Mouse (Mus musculus) liver, embryonic 12.5 days (tissue): Measurements from ENCODE around the gene Tmem56. TPM values are rescaled to one million over a fixed set of nuclear protein-coding genes. Genes with fewer than 3 reads are reported as not detected.
A peak's percentile ranks its signal among the peaks of the same experiment; 100 is the strongest.

Experiments used
- ATAC-seq: fragments of 200-750 bp; cut with Nextera tagmentation; 2 replicates; pipeline ENCODE4 v1.8.0; 2017; ENCODE audit warnings: moderate number of reproducible peaks, mild to moderate bottlenecking, moderate library complexity
- H3K27ac ChIP-seq: fragments of 300-500 bp; sonication (generic); 2 replicates; pipeline ENCODE4 v1.5.1; 2016; ENCODE audit warnings: mild to moderate bottlenecking
- H3K27me3 ChIP-seq: fragments of 300-500 bp; sonication (generic); replicated peaks from 2 replicates; pipeline ENCODE4 v1.6.1; 2016; ENCODE audit warnings: mild to moderate bottlenecking, moderate library complexity
- H3K36me3 ChIP-seq: fragments of 300-500 bp; sonication (generic); 2 replicates; pipeline ENCODE4 v1.6.1; 2016; ENCODE audit warnings: mild to moderate bottlenecking, moderate library complexity
- H3K4me1 ChIP-seq: fragments of 300-500 bp; sonication (generic); 2 replicates; pipeline ENCODE4 v1.6.1; 2016
- H3K4me2 ChIP-seq: fragments of 300-500 bp; sonication (generic); 2 replicates; pipeline ENCODE4 v1.6.1; 2016; ENCODE audit warnings: mild to moderate bottlenecking, moderate library complexity
- H3K4me3 ChIP-seq: fragments of 300-500 bp; sonication (generic); 2 replicates; pipeline ENCODE4 v1.5.1; 2016; ENCODE audit warnings: mild to moderate bottlenecking, moderate library complexity
- H3K9ac ChIP-seq: fragments of 300-500 bp; sonication (generic); 2 replicates; pipeline ENCODE4 v1.6.1; 2016; ENCODE audit warnings: mild to moderate bottlenecking, moderate library complexity
- H3K9me3 ChIP-seq: fragments of 300-500 bp; sonication (generic); replicated peaks from 2 replicates; pipeline ENCODE4 v1.6.1; 2016; ENCODE audit warnings: mild to moderate bottlenecking, moderate library complexity
- WGBS: fragments of 180-500 bp; shearing (Covaris S2); methylation state at CpG from one replicate; pipeline ENCODE4 v1.1.7; 2016; ENCODE audit not compliant: insufficient replicate concordance; 5-methylcytosine and 5-hydroxymethylcytosine counted together
- polyA plus RNA-seq: library from polyadenylated mRNA; unstranded; fragments of >200 nt; fragmentation: Nextera tagmentation; extraction: Ambion mirVana; gene quantifications from 2 replicates; pipeline ENCODE4 v1.2.1, GENCODE M21; 2016

Tmem56 gene
- polyA plus RNA-seq, 1 experiment from 2014 or later: 29.8 TPM

- 74% methylated on average over 1 of the region's 1 CpGs for WGBS
- ATAC-seq: no peak
- Histone ChIP-seq H3K36me3 (no peaks in the 10 kb centered on the region), H3K27me3 (no peaks in the 10 kb centered on the region), H3K9ac (no peak overlapping the region), H3K27ac (no peak overlapping the region), H3K9me3 (no peaks in the 10 kb centered on the region), H3K4me2 (no peak overlapping the region), H3K4me3 (no peak overlapping the region), H3K4me1 (peaks cover 28% of the 10 kb centered on the region)
Observed at GRCm38 (mm10) chr3:121176011-121176410, 106.9 kb downstream of the Tmem56 start.

- 35% methylated on average over 9 of the region's 9 CpGs for WGBS
- Histone ChIP-seq H3K27ac (no peak overlapping the region), H3K4me3 (no peak overlapping the region), H3K9me3 (no peaks in the 10 kb centered on the region), H3K4me2 (no peak overlapping the region), H3K27me3 (no peaks in the 10 kb centered on the region), H3K36me3 (no peaks in the 10 kb centered on the region), H3K9ac (no peak overlapping the region), H3K4me1 (peaks cover 45% of the 10 kb centered on the region)
- no peak for ATAC-seq
Observed at GRCm38 (mm10) chr3:121174248-121174945, 108.5 kb downstream of the Tmem56 start.

GRCm38 (mm10) chr3:121172718-121173117, 110.2 kb downstream of the Tmem56 start:
- H3K36me3 ChIP-seq: no peaks in the 10 kb centered on the region

GRCm38 (mm10) chr3:121171872-121172265, 111.0 kb downstream of the Tmem56 start:
- Histone ChIP-seq H3K9ac (peak overlapping the region; percentile 81), H3K4me1 (peaks cover 47% of the 10 kb centered on the region), H3K36me3 (peaks cover 2% of the 10 kb centered on the region; the same call in 1 of the 2 replicates), H3K4me3 (peak overlapping the region; percentile 68), H3K27ac (peak overlapping the region; percentile 79), H3K9me3 (no peaks in the 10 kb centered on the region), H3K27me3 (no peaks in the 10 kb centered on the region), H3K4me2 (peak overlapping the region; percentile 91)
- WGBS: 28% methylated on average over 6 of the region's 6 CpGs
- no peak; the same call in 1 of the 2 replicates for ATAC-seq

More at GRCm38 (mm10) chr3:121172718-121173117, 110.2 kb downstream of the Tmem56 start:
- H3K27ac ChIP-seq: peak overlapping the region; percentile 79; the same call in 1 of the 2 replicates
- H3K4me2 ChIP-seq: no peak overlapping the region
- no peaks in the 10 kb centered on the region for H3K9me3 ChIP-seq
- no peak overlapping the region for H3K9ac ChIP-seq
- H3K27me3 ChIP-seq: no peaks in the 10 kb centered on the region
- H3K4me1 ChIP-seq: peaks cover 47% of the 10 kb centered on the region
- 79% methylated on average over 2 of the region's 2 CpGs for WGBS
- ATAC-seq: no peak
- H3K4me3 ChIP-seq: no peak overlapping the region

- H3K9me3 ChIP-seq: 0 out of 2 replicates have a peak, but pooled peaks cover 4% of the 10 kb centered on the region
- H3K4me3 ChIP-seq: peak within 1 kb of the TSS; percentile 68
- H3K9ac ChIP-seq: peak within 1 kb of the TSS; percentile 81
- H3K4me1 ChIP-seq: peaks cover 47% of the 10 kb centered on the region
- peak within 1 kb of the TSS; percentile 79 for H3K27ac ChIP-seq
- peaks cover 6% of the 10 kb centered on the region; the same call in 1 of the 2 replicates for H3K36me3 ChIP-seq
- no peaks in the 10 kb centered on the region for H3K27me3 ChIP-seq
- WGBS: under 1% methylated on average over 40 of the region's 40 CpGs
- ATAC-seq: peak; percentile 93
- peak within 1 kb of the TSS; percentile 91 for H3K4me2 ChIP-seq
Observed at GRCm38 (mm10) chr3:121171243-121171871, 111.5 kb downstream of the Tmem56 start, which contains the start of gene Rwdd3. Gene Rwdd3, minus strand, starts transcription at chr3:121171695.

- Histone ChIP-seq H3K9me3 (0 out of 2 replicates have a peak, but pooled peaks cover 4% of the 10 kb centered on the region), H3K27me3 (no peaks in the 10 kb centered on the region), H3K27ac (0 out of 2 replicates have a peak overlapping the region, but pooled peaks have one; percentile 10), H3K36me3 (peaks cover 6% of the 10 kb centered on the region; the same call in 1 of the 2 replicates), H3K4me1 (peaks cover 47% of the 10 kb centered on the region), H3K4me3 (peak overlapping the region; percentile 68), H3K9ac (peak overlapping the region; percentile 81), H3K4me2 (peak overlapping the region; percentile 91)
- 40% methylated on average over 7 of the region's 7 CpGs for WGBS
- ATAC-seq: no peak
Observed at GRCm38 (mm10) chr3:121170631-121171030, 112.3 kb downstream of the Tmem56 start.

- 0 out of 2 replicates have a peak, but pooled peaks cover 4% of the 10 kb centered on the region for H3K9me3 ChIP-seq
- peak overlapping the region; percentile 26 for H3K4me2 ChIP-seq
- H3K27ac ChIP-seq: no peak overlapping the region
- peaks cover 38% of the 10 kb centered on the region for H3K4me1 ChIP-seq
- H3K27me3 ChIP-seq: no peaks in the 10 kb centered on the region
- no peak overlapping the region for H3K4me3 ChIP-seq
- H3K36me3 ChIP-seq: peaks cover 6% of the 10 kb centered on the region; the same call in 1 of the 2 replicates
- 39% methylated on average over 15 of the region's 15 CpGs for WGBS
- no peak overlapping the region for H3K9ac ChIP-seq
- ATAC-seq: peak; percentile 27; the same call in 1 of the 2 replicates
Observed at GRCm38 (mm10) chr3:121169092-121169942, 113.6 kb downstream of the Tmem56 start.

GRCm38 (mm10) chr3:121168581-121168980, 114.3 kb downstream of the Tmem56 start:
- Histone ChIP-seq H3K4me2 (no peak overlapping the region), H3K36me3 (peaks cover 6% of the 10 kb centered on the region; the same call in 1 of the 2 replicates), H3K9ac (no peak overlapping the region), H3K27me3 (no peaks in the 10 kb centered on the region), H3K27ac (no peak overlapping the region), H3K9me3 (0 out of 2 replicates have a peak, but pooled peaks cover 4% of the 10 kb centered on the region), H3K4me3 (no peak overlapping the region), H3K4me1 (peaks cover 37% of the 10 kb centered on the region)
- WGBS: 83% methylated on average over 8 of the region's 8 CpGs
- no peak for ATAC-seq

GRCm38 (mm10) chr3:121163271-121163819, 119.6 kb downstream of the Tmem56 start:
- Histone ChIP-seq H3K4me1 (peaks cover 10% of the 10 kb centered on the region), H3K36me3 (peaks cover 6% of the 10 kb centered on the region; the same call in 1 of the 2 replicates), H3K9me3 (0 out of 2 replicates have a peak, but pooled peaks cover 4% of the 10 kb centered on the region), H3K27ac (no peak overlapping the region), H3K27me3 (no peaks in the 10 kb centered on the region), H3K9ac (no peak overlapping the region), H3K4me3 (no peak overlapping the region), H3K4me2 (peak overlapping the region; percentile 35)
- WGBS: 33% methylated on average over 7 of the region's 7 CpGs
- peak; percentile 58; the same call in 1 of the 2 replicates for ATAC-seq

- H3K4me3 ChIP-seq: no peak overlapping the region
- WGBS: 31% methylated on average over 2 of the region's 2 CpGs
- no peaks in the 10 kb centered on the region for H3K27me3 ChIP-seq
- peaks cover 3% of the 10 kb centered on the region; the same call in 1 of the 2 replicates for H3K36me3 ChIP-seq
- ATAC-seq: no peak
- no peak overlapping the region for H3K27ac ChIP-seq
- no peak overlapping the region for H3K9ac ChIP-seq
- no peak overlapping the region for H3K4me2 ChIP-seq
- 0 out of 2 replicates have a peak, but pooled peaks cover 3% of the 10 kb centered on the region for H3K9me3 ChIP-seq
- H3K4me1 ChIP-seq: peaks cover 10% of the 10 kb centered on the region
Observed at GRCm38 (mm10) chr3:121161661-121162060, 121.2 kb downstream of the Tmem56 start.

- Histone ChIP-seq H3K4me1 (peaks cover 10% of the 10 kb centered on the region), H3K4me2 (no peak overlapping the region), H3K27me3 (no peaks in the 10 kb centered on the region), H3K27ac (no peak overlapping the region), H3K4me3 (no peak overlapping the region), H3K9me3 (no peaks in the 10 kb centered on the region), H3K9ac (no peak overlapping the region), H3K36me3 (no peaks in the 10 kb centered on the region)
- ATAC-seq: no peak
- WGBS: 33% methylated on average over 4 of the region's 4 CpGs
Observed at GRCm38 (mm10) chr3:121160424-121160823, 122.5 kb downstream of the Tmem56 start.
